Mouse (Mus musculus) CH12F3 (cell line): ENCODE measurements around the gene Uap1.

Source experiments
- in situ Hi-C: fragments of 300-500 bp; cut with MboI; formaldehyde crosslinking; loops from 2 replicates; pipeline ENCODE4 v1.14.3; 2020; ENCODE audit warnings: low sequenced_read_pairs

The Uap1 gene

GRCm38 (mm10) chr1:170174814-170175332 lies at the start of gene Uap1:
TSS of gene Uap1 (minus strand) at chr1:170174957.
- in situ Hi-C loops = no loop called here

GRCm38 (mm10) chr1:170223276-170223675 lies 48.5 kb upstream of the Uap1 start:
- in situ Hi-C loops = no loop called here

- in situ Hi-C loops = no loop called here
Observed at GRCm38 (mm10) chr1:170220351-170220750, 45.6 kb upstream of the Uap1 start.

GRCm38 (mm10) chr1:170218091-170218884 lies 43.5 kb upstream of the Uap1 start:
- in situ Hi-C loops = no loop called here

GRCm38 (mm10) chr1:170215590-170215989 lies 40.8 kb upstream of the Uap1 start:
- in situ Hi-C loops = no loop called here

GRCm38 (mm10) chr1:170214757-170215522 lies 40.2 kb upstream of the Uap1 start, which contains the start of gene Uhmk1:
TSS of gene Uhmk1 (minus strand) at chr1:170215397.
- in situ Hi-C loops = no loop called here

DNA sequence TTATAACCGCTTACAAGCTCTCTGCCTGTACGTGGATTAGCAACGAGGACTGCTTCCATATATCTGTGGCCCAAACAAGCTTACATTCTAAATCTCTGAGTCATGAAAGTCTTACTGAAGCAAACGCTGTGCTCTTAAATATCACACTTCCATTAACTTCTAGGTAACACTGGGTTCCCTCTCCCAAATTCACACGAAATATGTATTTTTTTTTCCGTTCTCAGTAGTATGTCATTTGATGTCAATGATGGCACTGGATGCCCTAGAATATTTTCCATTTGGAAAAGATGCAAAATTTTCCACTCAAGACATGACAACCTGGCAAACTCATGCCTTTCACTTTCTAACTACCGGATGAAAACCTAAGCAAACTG lies 39.6 kb upstream of the Uap1 start:
- in situ Hi-C loops = no loop called here

GRCm38 (mm10) chr1:170213181-170213879 lies 38.6 kb upstream of the Uap1 start:
- in situ Hi-C loops = no loop called here

- in situ Hi-C loops = no loop called here
Observed at GRCm38 (mm10) chr1:170206395-170206794, 31.6 kb upstream of the Uap1 start.

GRCm38 (mm10) chr1:170200379-170200778 lies 25.6 kb upstream of the Uap1 start:
- in situ Hi-C loops = no loop called here

- in situ Hi-C loops = no loop called here
Observed at GRCm38 (mm10) chr1:170196211-170196610, 21.5 kb upstream of the Uap1 start.

DNA sequence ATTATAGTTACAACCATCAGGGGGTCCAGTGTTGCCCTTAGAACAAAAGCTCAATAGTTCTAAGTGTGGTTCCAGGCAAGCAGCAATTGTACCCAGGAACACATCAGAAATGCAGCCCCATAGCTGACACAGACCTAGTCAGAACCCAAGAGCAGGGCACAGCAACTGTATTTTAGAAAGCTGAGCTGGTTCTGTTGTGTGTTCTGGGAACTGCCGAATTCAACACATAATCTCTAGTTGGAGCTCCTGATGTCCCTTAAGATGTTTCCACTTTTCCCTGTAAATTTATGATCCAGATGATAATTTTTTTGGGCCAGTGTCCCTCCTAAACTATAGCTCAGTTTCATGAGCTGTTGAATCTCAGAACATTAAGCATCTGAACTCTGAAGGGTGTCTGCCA lies 17.2 kb upstream of the Uap1 start:
- in situ Hi-C loops = no loop called here

DNA sequence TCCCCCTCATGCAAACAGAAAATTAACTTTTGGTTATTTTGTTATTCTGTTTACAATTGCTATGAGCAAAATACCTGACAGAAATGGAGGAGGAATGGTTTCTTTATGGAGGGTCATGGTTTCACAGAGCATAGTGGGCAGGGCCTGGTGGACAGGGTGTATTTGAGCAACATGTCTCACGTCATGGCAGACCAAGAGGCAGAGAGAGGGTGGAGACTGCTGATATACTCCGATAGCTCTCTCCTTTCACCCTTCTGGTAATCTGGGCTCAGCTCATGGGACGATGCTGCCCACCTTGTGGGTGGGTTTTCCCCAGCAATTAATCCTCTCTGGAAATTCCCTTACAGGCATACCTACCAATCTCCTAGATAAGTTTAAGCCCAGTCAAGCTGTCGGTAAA lies 15.5 kb upstream of the Uap1 start:
- in situ Hi-C loops = no loop called here

GRCm38 (mm10) chr1:170188601-170189000 lies 13.8 kb upstream of the Uap1 start:
- in situ Hi-C loops = no loop called here

- in situ Hi-C loops = no loop called here
Observed at GRCm38 (mm10) chr1:170186531-170186930, 11.8 kb upstream of the Uap1 start.

DNA sequence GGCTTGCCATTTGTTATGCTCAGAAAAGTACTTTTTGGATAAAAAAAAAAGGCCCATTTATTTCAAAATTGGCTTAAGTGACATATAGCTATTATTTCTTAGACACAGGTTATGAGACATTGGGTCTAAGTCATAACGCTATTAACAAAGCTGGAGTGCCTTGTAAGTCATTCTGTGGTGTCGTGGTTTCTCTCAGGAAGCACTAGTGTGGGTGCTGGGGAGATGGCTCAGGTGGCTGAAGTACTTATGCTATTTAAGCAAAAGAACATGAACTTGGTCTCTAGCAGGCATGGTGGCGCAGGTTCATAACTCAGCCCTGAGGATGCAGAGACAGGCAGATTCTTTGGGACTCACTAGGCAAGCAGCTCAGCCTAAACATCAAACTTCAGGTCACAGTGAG lies 10.4 kb upstream of the Uap1 start:
- in situ Hi-C loops = no loop called here

DNA sequence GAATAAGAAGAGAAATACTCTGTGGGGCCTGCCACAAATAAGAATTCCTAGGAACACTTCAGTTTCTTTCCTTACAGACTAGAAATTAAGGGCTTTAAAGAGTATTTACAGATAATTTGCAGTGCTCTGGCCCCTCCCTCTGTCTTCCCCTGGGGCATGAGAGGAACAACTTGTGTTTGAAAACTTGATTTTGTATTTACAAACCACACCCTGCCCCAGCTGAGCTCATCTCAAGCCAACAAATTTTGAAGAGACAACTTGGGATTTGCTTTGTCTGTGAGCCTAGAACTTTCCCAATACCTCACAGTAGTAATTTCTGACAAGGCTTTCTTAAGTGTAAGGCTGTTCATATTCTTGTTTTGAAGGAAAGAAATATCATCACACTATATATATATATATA lies 7.9 kb upstream of the Uap1 start:
- in situ Hi-C loops = no loop called here

- in situ Hi-C loops = no loop called here
Observed at GRCm38 (mm10) chr1:170176661-170177239, 2.0 kb upstream of the Uap1 start.

- in situ Hi-C loops = no loop called here
Observed at GRCm38 (mm10) chr1:170175848-170176247, 1.1 kb upstream of the Uap1 start.

GRCm38 (mm10) chr1:170173991-170174813 lies 555 bp downstream of the Uap1 start:
- in situ Hi-C loops = no loop called here
